Mouse (Mus musculus): ENCODE results near the gene G0s2. TPM values are rescaled to one million over a fixed set of nuclear protein-coding genes. Genes with fewer than 3 reads are reported as not detected.

G0s2 gene
- 100 to 1,000 TPM; 156 to 178 TPM for total RNA-seq (2021)
- polyA plus RNA-seq (2012; rRNA removed), result 182 and 309 TPM in 2 replicates
- long read RNA-seq, transcript G0s2-201 (2 exons, 871 nt), result major isoform, 153 of 159 reads
- long read RNA-seq, partial matches to known transcripts, result 0 of 159 reads
- long read RNA-seq, other reads (novel, unspliced or antisense), result 6 of 159 reads

DNA sequence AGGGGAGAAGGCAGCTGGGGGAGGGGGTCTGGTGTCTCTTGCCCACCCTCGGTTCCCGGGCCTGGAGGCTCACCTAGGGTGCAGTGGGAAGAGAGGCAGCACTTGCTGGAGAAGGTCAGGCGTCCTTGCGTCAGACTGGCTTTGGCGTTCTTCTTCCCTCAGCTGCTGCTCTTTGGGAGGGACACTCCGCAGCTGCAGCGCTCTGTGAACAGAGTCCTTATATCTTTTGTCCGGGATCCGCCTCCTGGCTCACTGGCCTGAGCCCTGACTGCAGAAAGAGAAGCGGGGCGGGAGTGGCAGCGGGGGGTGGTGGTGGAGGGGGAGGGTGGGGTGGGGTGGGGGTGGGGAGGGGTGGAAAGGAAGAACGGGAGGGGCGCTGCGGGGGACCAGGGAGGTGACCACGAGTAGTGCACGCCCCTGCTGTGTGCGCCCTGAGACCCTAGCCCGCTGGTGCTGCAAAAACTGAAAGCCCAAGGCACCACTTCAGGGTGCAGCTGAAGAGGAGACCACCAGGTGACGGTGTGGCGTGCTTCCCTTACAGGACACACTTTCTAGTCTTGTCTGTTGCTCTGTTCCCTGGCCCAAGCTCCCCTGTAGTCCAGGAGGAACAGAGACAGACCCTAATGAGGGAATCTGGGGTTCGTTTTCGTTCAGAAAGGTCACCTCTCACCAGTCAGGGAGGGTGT, at the start of gene G0s2:
Gene G0s2 (minus strand): TSS at position 302 of the 686 bp plus-strand sequence.
- peak; percentile 92 for DNase-seq

DNA sequence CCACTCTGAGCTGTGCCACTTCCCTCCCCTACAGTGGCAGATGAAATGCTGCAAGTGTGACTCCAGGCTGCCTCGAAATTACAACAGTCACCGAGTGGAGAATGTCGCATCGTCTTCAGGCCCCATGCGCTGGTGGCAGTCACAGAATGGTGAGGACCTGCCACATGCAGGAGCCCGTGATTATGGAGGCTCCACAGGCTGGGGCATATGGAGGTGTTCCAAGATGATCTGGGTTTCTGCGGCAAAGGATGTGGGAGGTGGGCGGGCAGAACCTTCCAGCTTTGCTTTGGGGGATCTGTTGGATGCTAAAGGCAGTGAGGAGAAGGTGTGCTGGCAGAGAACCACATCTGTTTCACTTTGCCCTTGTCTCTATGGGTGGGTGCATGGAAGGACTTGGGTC, 47.4 kb upstream of the G0s2 start:
- DNase-seq, result no peak

DNA sequence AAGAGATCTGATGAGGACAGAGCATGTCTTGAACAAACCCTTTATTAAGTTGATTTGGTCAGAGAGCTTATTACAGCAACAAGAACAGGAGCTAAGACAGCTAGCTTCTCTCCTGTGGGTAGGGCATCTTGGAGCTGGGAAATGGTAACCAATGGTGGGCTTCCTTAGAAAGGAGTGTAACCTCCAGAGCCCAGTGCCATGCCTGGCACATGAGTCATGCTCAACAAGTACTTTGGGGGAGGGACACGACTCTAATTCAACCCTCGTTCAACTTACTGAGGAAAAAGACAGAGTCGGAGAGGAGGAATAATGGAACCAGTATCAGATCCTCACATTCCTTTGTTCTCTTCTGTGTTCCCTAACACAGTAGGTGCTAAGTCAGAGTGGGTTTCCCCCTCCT, 46.7 kb upstream of the G0s2 start:
- DNase-seq, result no peak

DNA sequence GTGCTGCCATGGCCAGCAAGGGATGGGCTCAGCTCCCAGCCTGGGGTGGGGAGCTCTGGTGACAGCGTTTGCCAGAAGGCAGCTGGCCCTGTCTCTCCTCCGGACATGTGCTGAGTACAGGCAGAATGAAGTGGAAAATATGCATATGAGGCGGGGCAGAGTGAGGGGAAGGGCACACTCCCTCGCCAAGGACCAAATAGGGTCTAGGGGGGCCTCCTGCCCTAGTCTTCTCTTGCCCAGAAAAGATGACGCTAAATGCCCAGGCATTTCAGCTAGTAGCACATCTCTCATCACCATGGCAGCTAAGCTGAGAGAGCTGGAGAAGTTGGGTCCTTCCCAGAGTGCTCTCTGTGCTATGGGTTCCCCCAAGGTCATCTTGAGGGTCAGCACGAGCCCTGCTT, 44.1 kb upstream of the G0s2 start:
- peak; percentile 64 for DNase-seq

DNA sequence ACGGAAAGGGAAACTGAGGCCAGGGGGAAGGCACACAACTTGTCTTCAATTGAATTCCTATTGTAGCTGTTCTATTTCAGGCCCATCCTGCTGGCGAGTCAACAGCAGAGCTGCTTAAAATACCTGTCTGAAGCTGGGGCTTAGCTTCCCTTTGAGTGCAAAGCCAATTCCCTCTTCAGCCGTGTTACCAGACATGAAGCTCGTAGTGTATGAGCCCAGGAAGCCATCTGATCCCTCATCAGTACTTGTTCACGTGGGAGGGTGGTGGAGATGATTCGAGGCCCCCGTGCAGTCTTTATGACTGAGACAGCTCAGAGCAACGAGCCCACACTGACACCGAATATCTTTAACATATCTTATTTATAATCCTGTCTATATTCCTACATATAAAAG, 43.3 kb upstream of the G0s2 start:
- DNase-seq, result no peak

DNA sequence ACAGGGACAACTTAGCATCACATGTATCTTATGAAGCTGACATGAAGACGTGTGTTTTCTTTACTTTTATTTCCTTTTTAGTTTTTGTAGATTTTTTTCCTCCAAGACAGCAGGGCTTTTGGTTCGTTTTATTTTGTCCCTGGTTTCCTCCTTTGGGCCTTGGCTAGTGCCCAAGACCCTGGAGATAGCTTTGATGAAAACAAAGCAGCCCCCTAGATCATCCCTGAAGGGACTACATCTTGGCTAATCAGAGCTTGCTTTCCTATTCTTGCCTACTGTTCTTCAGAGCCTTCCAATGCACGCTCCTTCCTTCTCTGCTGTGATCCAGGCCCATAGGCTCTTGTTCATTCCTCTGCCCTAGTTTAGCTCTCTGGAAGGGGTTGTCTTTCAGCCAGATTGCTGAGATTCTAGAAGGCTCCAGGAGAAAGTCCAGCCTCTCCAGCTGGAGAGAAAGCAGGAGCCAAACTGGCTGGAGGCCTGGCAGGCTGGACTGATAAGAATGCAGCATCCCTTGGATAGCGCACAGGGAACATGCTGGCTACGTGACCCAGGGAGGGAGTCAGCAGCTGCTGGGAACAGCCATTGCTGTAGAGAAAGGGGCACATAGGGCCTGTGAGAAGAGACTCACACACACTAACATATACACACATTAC, 42.8 kb upstream of the G0s2 start:
- peak; percentile 73 for DNase-seq

DNA sequence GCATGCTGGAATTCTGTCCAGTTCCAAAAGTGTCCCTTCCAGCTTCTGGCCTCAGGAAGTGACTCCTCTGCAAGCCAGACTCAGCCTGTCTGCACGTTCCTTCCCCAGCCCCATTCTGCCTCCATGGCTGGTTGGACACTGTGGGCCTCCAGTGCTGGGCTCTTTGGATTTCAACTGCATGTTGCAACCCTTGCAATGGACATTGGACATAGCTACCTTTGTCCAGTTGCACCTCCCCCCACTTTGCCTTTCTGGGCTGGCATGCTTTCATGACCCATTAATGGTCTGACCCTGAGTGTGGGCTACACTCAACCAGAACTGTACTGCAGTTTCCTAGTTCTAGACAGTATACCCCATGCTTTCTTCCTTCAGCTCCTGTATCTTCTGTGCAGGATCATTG, 38.6 kb upstream of the G0s2 start:
- DNase-seq, result peak; percentile 35

DNA sequence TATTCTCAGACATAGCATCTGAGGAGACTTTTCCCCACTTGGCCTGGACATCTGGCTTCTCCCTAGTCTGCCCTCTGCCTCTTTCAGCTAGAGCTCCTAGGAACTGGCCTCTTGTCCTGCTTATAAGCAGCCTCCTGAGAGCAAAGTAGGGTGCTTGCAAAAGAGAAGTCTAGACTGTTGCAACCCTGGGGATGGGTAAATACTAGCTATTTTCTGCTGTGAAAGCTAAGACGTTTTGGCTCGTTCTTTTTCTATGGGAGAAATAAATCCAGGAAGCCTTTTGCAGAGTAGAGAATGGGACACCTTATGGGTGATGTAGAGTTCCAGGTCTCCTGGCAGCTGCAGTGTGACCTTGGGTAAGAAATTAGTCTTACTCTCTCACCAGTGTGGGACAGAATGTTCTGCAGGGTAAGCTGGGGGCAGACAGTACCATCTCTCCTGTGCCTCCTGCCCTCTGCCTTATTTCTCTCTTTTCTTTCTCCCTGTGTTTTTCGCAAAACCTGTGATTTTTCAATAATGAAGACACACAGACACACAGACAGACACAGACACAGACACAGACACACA, 37.6 kb upstream of the G0s2 start:
- DNase-seq, result no peak

DNA sequence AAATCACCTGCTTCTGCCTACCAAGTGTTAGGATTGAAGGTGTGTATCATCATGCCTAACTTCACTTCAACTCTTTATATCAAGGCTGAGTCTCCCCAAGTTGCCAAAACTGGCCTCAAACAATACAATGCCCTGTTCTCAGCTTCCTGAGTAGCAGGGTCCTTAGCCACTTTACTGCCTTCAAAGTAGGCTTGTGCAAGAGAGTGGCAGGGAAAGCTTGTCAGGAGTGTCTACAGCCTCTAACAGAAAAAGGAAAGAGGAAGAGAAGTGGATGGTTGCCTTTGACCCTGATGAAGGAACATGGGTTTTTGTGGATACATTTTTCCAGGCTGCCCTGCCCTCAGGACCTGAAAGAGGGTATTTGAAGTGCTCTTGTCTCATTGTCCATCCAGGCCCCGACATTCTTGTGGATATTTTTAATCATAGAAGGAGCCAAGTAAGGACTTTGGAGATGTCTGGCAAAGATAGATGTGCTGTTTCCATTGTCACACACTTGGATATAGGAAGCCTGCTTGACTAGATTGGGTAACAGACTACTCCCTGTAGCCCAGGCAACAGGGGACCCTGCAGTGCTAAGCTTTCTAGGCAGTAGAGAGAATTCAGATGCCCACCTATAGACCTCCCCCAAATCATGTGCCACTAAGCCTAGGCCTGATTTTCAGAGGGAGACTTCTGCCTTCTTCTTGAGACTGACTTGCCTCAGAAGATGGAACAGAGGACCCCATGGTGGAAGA, 36.9 kb upstream of the G0s2 start:
- no peak for DNase-seq

DNA sequence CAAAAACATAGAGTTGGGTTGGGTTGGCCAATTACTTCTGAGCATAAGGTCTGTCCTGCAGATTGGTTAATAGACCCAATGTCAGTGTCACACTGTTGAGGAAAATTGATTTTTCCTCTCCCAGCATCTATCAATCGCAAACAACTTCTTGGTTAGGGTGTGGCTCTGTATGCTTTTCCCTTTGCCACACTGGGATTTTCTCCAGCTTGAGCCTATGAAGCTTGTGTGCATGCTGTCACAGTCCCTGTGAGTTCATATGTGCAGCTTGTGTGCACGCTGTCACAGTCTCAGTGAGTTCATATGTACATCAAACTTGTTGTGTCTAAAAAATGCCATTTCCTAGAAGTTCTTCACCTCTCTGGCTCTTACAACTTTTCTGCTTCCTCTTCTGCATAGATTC, 33.8 kb upstream of the G0s2 start:
- DNase-seq, result no peak

DNA sequence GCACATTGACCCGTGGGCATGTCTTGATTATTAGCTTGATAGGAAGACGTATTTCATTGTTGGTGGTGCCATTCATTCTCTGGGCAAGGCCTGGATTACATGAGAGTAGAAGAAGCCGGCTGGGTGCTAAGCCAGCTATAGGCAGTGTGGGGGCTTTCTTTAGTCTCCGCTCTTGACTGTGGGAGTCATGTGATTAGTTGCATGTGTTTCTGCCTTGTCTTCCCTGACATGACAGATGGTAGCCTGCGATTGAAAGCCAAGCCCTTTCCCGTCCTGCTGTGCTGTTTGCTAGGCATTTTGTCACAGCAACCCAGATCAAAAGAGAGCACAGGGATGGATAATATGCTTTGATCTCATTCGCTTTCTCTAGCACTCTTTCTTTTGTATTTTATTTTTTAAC, 32.4 kb upstream of the G0s2 start:
- no peak for DNase-seq

DNA sequence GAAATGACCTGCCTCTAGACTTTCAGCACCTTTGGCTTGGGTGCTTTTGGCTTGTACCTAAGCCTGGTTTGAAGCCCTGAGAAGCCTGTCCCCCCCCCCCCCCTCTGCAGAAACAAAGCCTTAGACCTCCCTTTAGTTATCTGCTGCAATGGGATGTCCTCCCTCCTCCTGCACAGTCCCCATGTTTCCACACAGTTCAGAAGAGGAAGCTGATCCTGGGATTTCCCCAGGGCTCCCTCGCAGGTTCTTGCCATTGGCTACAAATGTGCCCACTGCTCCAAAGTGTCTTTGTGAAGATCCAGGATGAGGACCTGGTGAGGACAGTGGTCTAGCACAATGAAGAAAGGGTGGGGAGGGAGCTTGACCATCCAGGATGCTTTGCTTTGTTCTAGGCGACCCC, 30.1 kb upstream of the G0s2 start:
- DNase-seq, result no peak

DNA sequence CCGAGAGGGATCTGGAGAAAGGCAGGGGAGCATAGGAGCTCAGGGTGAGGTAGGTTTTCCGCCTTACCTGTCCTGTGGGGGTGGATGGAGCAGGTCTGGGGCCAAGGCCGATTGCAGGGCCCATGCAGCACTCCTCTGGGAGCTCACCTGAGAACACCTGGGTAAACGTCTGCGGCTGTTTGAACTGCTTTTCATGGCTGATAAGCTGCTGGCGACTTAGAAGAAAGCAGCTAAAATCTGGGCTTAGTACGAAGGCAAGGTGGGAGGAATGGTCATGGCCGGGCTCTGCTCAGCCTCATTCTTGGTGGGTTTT, 29.0 kb upstream of the G0s2 start:
- no peak for DNase-seq

DNA sequence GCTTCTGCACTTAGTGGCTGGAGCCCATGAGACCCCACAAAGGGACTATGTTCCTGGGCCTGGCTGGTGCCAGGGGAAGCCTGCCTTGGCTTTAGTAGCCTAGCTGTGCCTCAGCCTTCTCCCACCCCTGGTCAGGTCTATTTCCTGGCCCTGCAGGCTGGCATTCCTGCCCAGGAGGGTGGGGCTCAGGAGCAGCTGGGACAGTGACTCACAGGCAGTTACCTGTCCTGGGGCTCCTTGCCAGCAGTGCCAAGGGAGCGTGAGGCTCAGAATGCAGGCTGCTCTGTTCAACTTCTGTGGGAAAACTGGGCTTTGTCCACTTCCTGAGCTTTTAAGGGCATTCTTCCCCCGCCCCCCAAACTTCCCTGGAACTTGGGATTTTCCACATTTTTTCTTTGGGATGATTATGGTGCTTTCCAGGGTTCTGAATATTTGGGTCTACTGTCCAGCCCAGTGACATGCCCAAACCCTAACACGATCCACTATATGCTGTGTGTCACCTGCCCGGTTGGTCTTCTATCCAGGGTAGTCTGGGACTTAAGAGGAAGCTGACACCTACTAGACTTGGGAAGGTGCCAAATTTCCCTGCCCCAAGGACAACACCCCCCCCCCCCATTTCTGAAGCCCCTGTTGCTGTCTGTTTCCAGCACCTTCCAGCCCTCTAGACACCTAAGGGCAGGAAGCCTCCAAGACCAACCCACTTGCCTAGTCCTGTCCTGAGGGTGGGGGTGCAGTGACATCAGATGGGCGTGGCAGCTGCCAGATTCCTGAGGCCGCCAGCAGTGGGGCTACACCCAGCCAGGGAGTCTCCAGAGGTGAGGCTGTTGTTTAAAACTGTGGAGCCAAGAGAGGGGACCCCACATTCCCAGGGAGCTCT, 28.4 kb upstream of the G0s2 start:
- DNase-seq, result no peak

DNA sequence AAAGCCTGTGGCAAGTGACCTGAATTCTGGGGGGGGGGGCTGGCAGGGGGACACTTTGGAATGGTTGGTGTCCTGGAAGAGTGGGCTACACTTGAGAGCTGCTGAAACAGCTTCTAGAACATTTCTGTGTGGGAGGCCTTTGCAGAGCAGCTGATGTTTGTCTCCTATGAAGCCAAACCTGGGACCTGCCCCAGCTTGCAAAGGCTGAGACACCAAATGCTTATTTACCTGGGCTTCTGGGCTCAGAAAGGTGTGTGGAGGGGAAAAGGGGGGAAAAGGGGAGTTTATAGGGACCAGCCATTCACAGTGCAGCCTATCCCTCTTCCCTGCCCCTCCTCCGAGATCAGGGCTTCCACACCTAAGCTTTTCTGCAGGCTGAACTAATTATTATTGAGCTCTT, 27.0 kb upstream of the G0s2 start:
- DNase-seq, result no peak

DNA sequence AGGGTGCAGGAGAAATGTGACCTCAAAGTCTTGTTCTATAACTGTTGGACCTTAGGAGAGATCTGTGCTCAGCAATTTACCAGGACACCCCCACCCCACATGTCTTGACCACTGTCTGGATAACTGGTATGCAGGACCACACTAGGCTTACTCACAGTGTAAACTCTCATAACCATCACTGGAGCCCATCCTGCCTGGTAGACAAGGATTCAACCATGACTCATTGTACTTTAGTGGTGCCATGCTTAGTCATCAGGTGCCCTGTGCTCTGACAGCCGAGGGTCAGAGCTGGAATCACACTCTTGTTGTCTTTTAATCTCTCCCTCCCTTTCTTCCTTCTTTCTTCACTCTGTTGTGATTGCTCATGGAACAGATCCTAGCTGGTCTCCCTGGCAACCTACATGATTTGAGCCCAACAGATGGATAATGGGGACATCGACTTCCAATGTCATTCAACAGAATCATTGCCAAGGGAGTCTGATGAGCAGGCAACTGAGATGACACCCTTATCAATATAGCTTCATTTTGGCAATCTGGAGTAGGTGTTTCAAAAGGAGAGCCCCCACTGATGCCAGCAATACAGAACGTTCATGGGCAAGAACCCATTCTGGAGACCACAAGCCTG, 25.2 kb upstream of the G0s2 start:
- peak; percentile 68 for DNase-seq

DNA sequence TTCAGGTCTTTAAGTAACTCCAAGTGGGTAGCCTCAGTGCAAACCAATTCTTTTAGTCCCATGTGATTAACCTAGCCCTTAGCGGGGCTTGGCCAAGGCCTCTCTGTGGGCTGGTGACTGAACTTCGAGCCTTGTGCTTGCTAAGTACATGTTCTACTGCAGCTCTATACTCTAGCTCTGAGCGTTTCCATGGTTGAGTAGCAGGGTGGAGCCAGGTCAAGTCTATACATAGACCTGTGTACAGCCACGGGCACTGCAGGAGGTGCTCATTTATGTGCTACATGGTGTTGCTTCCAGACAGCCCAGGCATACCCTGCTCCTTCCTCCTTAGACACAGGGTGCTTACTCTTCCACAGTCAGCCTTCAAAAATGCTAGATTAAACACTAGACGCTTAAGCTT, 22.9 kb upstream of the G0s2 start:
- DNase-seq, result no peak

DNA sequence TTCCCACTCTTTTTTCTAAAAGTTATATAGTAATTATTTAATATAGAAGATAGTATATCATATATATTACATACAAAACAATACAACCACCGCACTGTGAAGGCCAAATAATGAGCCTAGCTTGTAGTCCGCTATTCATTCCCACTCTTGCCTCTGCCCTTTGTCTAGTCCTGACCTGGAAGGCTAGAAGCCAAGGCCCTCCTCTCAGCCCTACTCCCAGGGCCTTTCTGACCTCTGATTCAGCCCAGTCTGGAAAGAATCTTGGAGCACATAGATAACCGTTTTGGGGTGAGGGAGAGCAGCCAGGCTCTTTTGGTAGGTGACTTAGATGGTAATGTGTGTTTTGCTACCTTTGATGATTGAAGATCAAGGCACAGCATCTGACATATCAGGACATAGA, 20.9 kb upstream of the G0s2 start:
- peak; percentile 48 for DNase-seq

DNA sequence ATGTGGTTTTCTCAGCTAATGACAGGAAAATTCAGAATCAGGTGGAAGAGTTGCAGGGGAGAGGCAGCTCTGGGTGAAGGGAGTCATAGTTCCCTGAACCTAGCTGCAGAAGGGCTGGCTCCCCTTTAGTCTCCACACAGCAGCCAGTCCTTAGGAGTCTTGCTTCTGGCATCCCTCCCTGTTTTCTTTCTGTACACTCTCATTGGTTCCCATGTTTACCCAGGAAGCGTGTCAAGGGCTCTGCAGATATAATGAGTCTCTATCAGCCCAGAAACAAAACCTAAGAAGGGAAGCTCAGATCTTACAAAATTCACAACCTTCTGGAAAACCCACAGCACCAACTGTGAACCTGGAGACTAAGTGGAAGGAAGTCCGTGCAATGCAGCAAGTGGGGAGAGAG, 20.0 kb upstream of the G0s2 start:
- DNase-seq, result no peak

DNA sequence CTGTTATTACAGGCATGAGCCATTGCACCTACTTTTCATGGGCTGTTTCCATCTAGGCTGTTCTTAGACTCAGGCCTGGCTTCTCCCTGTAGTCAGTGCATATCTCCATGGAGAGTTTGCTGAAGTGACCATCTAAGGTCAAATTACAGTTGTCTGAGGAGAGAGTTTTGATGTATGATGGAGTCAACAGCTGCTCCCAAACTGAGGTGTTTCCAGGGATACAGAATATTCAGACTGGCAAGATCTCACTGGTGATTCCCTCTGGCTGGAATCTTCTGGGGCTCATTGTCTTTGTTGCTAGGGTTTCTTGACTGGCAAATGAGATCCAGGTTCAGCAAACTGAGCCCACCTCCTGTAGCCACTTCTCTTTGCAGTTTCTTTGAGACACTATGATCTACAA, 17.7 kb upstream of the G0s2 start:
- DNase-seq, result no peak

DNA sequence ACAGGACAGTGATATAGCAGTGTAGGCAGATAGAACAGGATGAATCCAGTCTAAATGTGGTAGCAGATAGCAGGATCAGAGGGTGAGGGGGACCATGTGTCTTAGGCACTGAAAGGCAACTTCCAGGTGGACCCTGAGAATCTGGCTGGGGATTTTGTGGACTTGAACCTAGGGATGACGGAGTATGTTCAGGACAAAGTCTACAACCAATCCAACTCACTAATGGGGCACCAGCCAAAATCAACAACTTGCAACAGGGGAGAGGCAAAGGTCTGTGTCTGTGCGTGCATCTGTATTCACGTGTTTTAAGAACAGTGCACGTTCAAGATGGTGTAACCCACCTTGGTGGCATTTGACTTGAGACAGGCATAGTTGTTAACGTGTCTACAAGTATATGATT, 16.9 kb upstream of the G0s2 start:
- peak; percentile 19 for DNase-seq

DNA sequence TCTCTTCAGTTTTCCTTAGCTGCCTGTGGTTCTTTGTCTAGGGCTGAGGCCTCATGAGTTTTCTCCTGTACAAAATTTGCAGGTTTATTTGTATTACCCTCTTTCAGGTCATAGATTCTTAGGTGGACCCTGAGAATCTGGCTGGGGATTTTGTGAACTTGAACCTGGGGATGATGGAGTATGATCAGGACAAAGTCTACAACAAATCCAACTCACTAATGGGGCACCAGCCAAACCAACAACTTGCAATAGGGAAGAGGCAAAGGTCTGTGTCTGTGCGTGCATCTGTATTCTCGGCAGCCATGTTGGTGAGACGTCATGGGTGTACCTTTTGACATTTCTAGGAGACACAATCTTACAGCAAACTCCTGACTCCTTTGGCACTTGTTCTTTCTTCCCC, 16.1 kb upstream of the G0s2 start:
- DNase-seq, result no peak

Data from adrenal gland, adult 2 months (tissue).